Mouse (Mus musculus) liver, adult 2 months (tissue): ENCODE results near the gene Adgrv1.

ENCODE experiments used
- CTCF ChIP-seq: fragments of 200-500 bp; IDR thresholded peaks from 2 replicates; pipeline ENCODE4 v1.5.1; 2011; ENCODE audit warnings: low read depth, low read length, control low read depth
- POLR2A ChIP-seq: fragments of 200-500 bp; IDR thresholded peaks from 2 replicates; pipeline ENCODE4 v1.6.1; 2011; ENCODE audit warnings: low read length, control low read depth; ENCODE audit not compliant: insufficient read depth; ENCODE audit errors: extremely low read depth

DNA sequence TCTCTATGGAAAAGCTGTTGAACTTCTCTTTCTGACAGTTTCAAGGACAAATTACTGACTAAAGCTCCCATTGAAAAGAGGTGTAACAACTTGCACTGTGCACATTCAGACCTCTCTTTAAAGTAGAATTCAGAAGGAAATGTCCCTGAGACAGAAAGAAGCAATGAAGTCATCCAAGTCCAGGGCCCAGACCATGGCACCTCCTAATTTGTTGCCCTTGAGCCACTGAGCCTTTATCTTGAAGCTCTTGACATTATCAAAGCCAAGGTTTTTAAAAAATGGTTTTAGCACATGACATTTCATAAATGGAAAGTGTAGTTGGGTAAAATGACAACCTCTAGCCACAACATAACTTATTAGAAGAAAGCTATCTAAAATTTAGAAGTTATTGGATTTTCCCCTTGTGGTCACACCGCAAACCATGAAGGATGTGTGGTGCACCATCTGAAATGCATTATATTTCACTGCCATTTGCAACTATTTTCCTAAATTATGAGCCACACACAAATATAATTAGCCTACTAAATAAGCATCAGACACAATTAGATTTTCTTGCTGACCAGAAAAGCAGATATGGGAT lies 352.2 kb downstream of the Adgrv1 start:
- no peak for TF ChIP-seq CTCF
- TF ChIP-seq POLR2A: no peak
